Mouse (Mus musculus): ENCODE results near the gene Irf2bpl. TPM values are rescaled to one million over a fixed set of nuclear protein-coding genes. Genes with fewer than 3 reads are reported as not detected.

Gene Irf2bpl
- polyA plus RNA-seq, 1 experiment = 50.0 TPM

GRCm38 (mm10) chr12:86835899-86836298 is 48.7 kb downstream of the Irf2bpl start:
- no peak for DNase-seq
- WGBS = 32% methylated on average over 3 of the region's 3 CpGs
- TF ChIP-seq CTCF (IDR thresholded peaks at IDR 0.05; ENCODE audit: insufficient read depth, low read length) (no peak), POLR2A (IDR thresholded peaks at IDR 0.05; ENCODE audit: borderline replicate concordance, extremely low read depth, low read depth, low read length) (no peak)
- Histone ChIP-seq H3K4me3 (replicated peaks; ENCODE audit: extremely low read depth, low read depth, low read length) (no peak overlapping the region), H3K4me1 (ENCODE audit: control insufficient read depth, insufficient read depth, low read length) (peaks cover 34% of the 10 kb centered on the region)

DNA sequence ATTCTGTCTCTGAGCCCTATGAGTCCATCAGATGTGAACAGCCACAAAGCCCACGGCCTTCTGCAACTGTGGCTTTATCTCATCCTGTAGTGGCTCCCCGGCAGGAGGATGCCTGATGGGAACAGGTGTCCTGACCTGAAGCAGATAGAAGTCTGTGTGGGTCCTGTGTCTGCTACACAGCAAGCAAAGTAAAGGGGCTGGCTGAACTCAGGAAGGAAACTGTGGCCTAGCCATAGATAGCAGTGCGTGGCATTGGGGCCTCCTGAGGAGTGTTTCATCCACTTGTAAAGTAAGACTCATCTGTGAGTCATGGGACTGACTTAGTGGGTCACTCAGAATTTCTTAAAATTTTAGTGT is 50.2 kb downstream of the Irf2bpl start:
- DNase-seq = peak; percentile 44
- peaks cover 34% of the 10 kb centered on the region for H3K4me1 ChIP-seq (ENCODE audit: control insufficient read depth, insufficient read depth, low read length)
- TF ChIP-seq POLR2A (IDR thresholded peaks at IDR 0.05; ENCODE audit: borderline replicate concordance, extremely low read depth, low read depth, low read length) = no peak
- no peak for TF ChIP-seq CTCF (IDR thresholded peaks at IDR 0.05; ENCODE audit: insufficient read depth, low read length)
- WGBS = 48% methylated on average over 3 of the region's 3 CpGs
- no peak overlapping the region for H3K4me3 ChIP-seq (replicated peaks; ENCODE audit: extremely low read depth, low read depth, low read length)

DNA sequence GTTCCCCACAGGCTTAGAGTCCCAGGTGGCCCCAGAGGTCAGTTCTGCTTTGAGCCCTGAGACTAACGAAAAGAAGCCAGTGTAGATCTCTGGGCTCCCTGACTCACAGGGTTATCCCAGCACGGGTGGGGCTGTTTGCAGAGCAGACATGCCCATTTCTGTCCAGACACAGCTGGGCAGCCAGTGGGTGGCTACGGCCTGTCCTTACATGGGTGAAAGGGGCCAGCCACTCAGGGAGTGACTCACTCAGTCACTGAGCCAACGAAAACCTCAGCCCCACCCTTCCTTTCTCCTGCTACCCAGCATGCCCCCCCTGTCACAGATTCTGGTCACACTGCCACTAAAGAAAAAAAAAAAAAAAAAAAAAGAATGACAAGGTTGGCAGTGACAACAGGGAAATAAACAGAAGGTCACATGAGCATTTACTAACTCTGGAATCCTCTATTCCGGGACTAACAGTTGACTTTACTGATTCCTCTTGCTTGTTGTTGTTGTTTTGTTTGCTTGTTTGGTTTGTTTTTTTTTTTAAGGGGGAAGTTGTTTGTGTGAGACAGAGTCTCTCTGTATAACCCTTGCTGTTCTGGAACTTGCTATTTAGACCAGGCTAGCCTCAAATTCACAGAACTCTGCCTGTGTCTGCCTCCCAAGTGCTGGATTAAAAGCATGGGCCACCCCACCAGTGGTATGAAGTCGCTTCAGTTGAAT is 50.7 kb downstream of the Irf2bpl start:
- WGBS = 4% methylated on average over 6 of the region's 6 CpGs
- peaks cover 34% of the 10 kb centered on the region for H3K4me1 ChIP-seq (ENCODE audit: control insufficient read depth, insufficient read depth, low read length)
- TF ChIP-seq CTCF (IDR thresholded peaks at IDR 0.05; ENCODE audit: insufficient read depth, low read length) (no peak), POLR2A (IDR thresholded peaks at IDR 0.05; ENCODE audit: borderline replicate concordance, extremely low read depth, low read depth, low read length) (peak; percentile 37; the same call in 1 of the 2 replicates)
- H3K4me3 ChIP-seq (replicated peaks; ENCODE audit: extremely low read depth, low read depth, low read length) = peak overlapping the region; percentile 6
- peak; percentile 85 for DNase-seq

GRCm38 (mm10) chr12:86832551-86833182 is 51.9 kb downstream of the Irf2bpl start:
- Histone ChIP-seq H3K4me3 (replicated peaks; ENCODE audit: extremely low read depth, low read depth, low read length) (no peak overlapping the region), H3K4me1 (ENCODE audit: control insufficient read depth, insufficient read depth, low read length) (peaks cover 30% of the 10 kb centered on the region)
- TF ChIP-seq CTCF (IDR thresholded peaks at IDR 0.05; ENCODE audit: insufficient read depth, low read length) (no peak), POLR2A (IDR thresholded peaks at IDR 0.05; ENCODE audit: borderline replicate concordance, extremely low read depth, low read depth, low read length) (no peak)
- DNase-seq = peak; percentile 64
- 31% methylated on average over 11 of the region's 11 CpGs for WGBS

DNA sequence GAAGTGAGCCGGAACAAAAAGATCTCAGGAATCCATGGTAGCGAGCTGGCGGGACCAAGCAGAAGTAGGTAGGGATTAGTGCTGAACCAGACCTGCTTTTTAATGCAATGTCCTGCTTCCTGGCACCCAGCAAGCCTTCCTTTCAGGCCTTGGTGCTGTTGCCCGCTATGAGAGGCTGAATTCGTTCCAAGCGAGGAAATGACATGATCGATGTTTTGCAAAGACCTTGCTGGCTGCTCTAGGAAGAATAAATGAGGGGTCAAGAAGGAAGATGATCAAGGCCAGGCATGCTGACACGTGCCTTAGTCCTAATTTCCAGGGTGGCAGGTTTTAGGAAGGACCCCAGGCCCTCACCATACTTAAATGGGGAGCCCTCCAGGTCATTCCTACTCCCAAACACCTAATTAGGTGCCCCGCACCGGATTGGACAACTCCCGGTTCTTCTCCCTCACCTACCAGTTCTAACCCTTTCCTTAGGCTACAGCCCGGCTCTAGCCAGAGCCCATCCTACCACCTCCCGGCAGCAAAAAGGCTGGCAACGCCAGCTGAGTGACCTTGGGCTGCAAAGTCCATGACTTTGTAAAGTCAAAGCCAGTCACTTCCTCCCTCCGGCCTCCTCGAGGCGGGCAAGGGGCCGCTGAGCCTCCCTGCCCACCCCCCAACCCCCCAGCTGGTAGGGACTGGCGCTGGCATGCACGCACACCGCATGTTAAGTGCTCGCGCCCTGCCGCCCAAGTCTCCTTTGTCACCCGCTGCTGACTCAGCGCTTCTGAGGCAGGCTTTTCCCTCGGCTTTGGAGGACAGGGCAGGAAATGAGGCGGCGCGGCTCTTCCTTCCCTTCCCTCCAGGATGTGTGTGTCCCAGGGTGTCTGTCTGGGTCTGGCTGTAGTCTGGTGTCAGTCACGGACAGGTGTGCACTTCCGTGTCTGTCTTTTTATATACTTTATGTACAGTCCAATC is 52.7 kb downstream of the Irf2bpl start:
- WGBS = 16% methylated on average over 32 of the region's 32 CpGs
- no peak for TF ChIP-seq CTCF (IDR thresholded peaks at IDR 0.05; ENCODE audit: insufficient read depth, low read length)
- peak; percentile 18; the same call in 1 of the 2 replicates for TF ChIP-seq POLR2A (IDR thresholded peaks at IDR 0.05; ENCODE audit: borderline replicate concordance, extremely low read depth, low read depth, low read length)
- H3K4me1 ChIP-seq (ENCODE audit: control insufficient read depth, insufficient read depth, low read length) = peaks cover 31% of the 10 kb centered on the region
- H3K4me3 ChIP-seq (replicated peaks; ENCODE audit: extremely low read depth, low read depth, low read length) = peak overlapping the region; percentile 16
- no peak for DNase-seq

Other genes with a start within 250 kb of the Irf2bpl start
- gene Vash1, start 206.1 kb downstream of the Irf2bpl start, polyA plus RNA-seq (2012; rRNA removed) = 15.2 and 15.4 TPM in 2 replicates
- 5.7 and 7.3 TPM in 2 replicates for gene Angel1, start 158.3 kb downstream of the Irf2bpl start, polyA plus RNA-seq (2012; rRNA removed)
- not detected in 2 replicates for gene Lrrc74a, start 150.4 kb downstream of the Irf2bpl start, polyA plus RNA-seq (2012; rRNA removed)
- gene Cipc, start 62.2 kb upstream of the Irf2bpl start, polyA plus RNA-seq (2012; rRNA removed) = 27.2 and 33.9 TPM in 2 replicates
- 0.03 TPM in 1 of 2 replicates, not detected in the other for gene Zdhhc22, start 105.6 kb upstream of the Irf2bpl start, polyA plus RNA-seq (2012; rRNA removed)
- gene Tmem63c, start 136.5 kb upstream of the Irf2bpl start, polyA plus RNA-seq (2012; rRNA removed) = 0.16 and 0.22 TPM in 2 replicates
- gene Ngb, start 217.7 kb upstream of the Irf2bpl start, polyA plus RNA-seq (2012; rRNA removed) = 4.8 and 7.8 TPM in 2 replicates

Measured in lung, adult 2 months (tissue).